Mouse (Mus musculus) G1E (cell line): ENCODE data around the gene Dnah2.

Source experiments
- CTCF ChIP-seq: IDR thresholded peaks from 2 replicates; pipeline ENCODE4 v1.5.1; 2012; ENCODE audit warnings: low read depth, low read length, inconsistent platforms, mixed read lengths
- GATA1 ChIP-seq: IDR thresholded peaks from 2 replicates; pipeline ENCODE4 v1.6.1; 2012; ENCODE audit warnings: borderline replicate concordance, low read length, inconsistent platforms, mixed read lengths
- GATA2 ChIP-seq: IDR thresholded peaks from 2 replicates; pipeline ENCODE4 v1.6.1; 2012; ENCODE audit warnings: low read depth, low read length, inconsistent platforms, borderline replicate concordance

GRCm38 (mm10) chr11:69410045-69410309, 138.9 kb downstream of the Dnah2 start:
- no peak for TF ChIP-seq CTCF
- TF ChIP-seq GATA1: no peak
- no peak for TF ChIP-seq GATA2
